Mouse (Mus musculus) adrenal gland, postnatal 4 days (tissue): ENCODE results near the gene Ncaph2. TPM values are rescaled to one million over a fixed set of nuclear protein-coding genes. Genes with fewer than 3 reads are reported as not detected.

Experiments used
- DNase-seq, 2 experiments: peaks; one replicate each; pipeline ENCODE4 v3.0.0; 2021 to 2022; ENCODE audit warnings: low spot score in 2 of 2, mixed read lengths in 2 of 2
- total RNA-seq, 2 experiments: library from RNA; stranded (reverse); gene quantifications; 2 replicates each; pipeline ENCODE4 v1.2.3; 2021

Gene Ncaph2
- total RNA-seq, 2 experiments from 2014 or later: 126 to 133 TPM

- DNase-seq: no peak
Observed at GRCm38 (mm10) chr15:89340136-89340535, 15.4 kb upstream of the Ncaph2 start.

GRCm38 (mm10) chr15:89341678-89342077 lies 13.8 kb upstream of the Ncaph2 start:
- DNase-seq: no peak

GRCm38 (mm10) chr15:89343325-89343724 lies 12.2 kb upstream of the Ncaph2 start:
- no peak for DNase-seq

GRCm38 (mm10) chr15:89350447-89350846 lies 5.1 kb upstream of the Ncaph2 start:
- DNase-seq: no peak

- DNase-seq: no peak
Observed at GRCm38 (mm10) chr15:89351302-89351701, 4.2 kb upstream of the Ncaph2 start.

- DNase-seq: no peak
Observed at GRCm38 (mm10) chr15:89352054-89352453, 3.5 kb upstream of the Ncaph2 start.

- DNase-seq: no peak
Observed at GRCm38 (mm10) chr15:89352795-89353194, 2.7 kb upstream of the Ncaph2 start.

- DNase-seq: no peak
Observed at GRCm38 (mm10) chr15:89353837-89354236, 1.7 kb upstream of the Ncaph2 start.

- DNase-seq: no peak
Observed at GRCm38 (mm10) chr15:89354455-89354854, 1.1 kb upstream of the Ncaph2 start.

- DNase-seq: peak; percentile 46 to 69
Observed at GRCm38 (mm10) chr15:89356372-89356771, 853 bp downstream of the Ncaph2 start.

GRCm38 (mm10) chr15:89358784-89359183 lies 3.3 kb downstream of the Ncaph2 start:
- no peak for DNase-seq

- no peak for DNase-seq
Observed at GRCm38 (mm10) chr15:89363051-89363450, 7.5 kb downstream of the Ncaph2 start.

- no peak for DNase-seq
Observed at GRCm38 (mm10) chr15:89365141-89365551, 9.6 kb downstream of the Ncaph2 start.

GRCm38 (mm10) chr15:89372068-89372467 lies 16.5 kb downstream of the Ncaph2 start:
- no peak for DNase-seq

GRCm38 (mm10) chr15:89372536-89372935 lies 17.0 kb downstream of the Ncaph2 start:
- DNase-seq: no peak

GRCm38 (mm10) chr15:89373027-89373761 lies 17.7 kb downstream of the Ncaph2 start:
- DNase-seq: peak; percentile 71 to 75

GRCm38 (mm10) chr15:89373762-89374248 lies 18.3 kb downstream of the Ncaph2 start, which contains the start of gene Sco2:
TSS of gene Sco2 (minus strand) at chr15:89373846.
- DNase-seq: peak; percentile 86 to 90

GRCm38 (mm10) chr15:89374340-89374739 lies 18.8 kb downstream of the Ncaph2 start:
- DNase-seq: no peak

- no peak for DNase-seq
Observed at GRCm38 (mm10) chr15:89374801-89375534, 19.4 kb downstream of the Ncaph2 start.

- no peak for DNase-seq
Observed at GRCm38 (mm10) chr15:89376040-89376439, 20.5 kb downstream of the Ncaph2 start.

- DNase-seq: no peak
Observed at GRCm38 (mm10) chr15:89376957-89377356, 21.4 kb downstream of the Ncaph2 start, which contains the start of gene Tymp. TSS of gene Tymp (minus strand) at chr15:89377039.

GRCm38 (mm10) chr15:89377362-89377761 lies 21.8 kb downstream of the Ncaph2 start:
- no peak for DNase-seq
